Mouse (Mus musculus) left cerebral cortex, postnatal 10 days (tissue): Measurements from ENCODE around the gene Map7d1. TPM values are rescaled to one million over a fixed set of nuclear protein-coding genes. Genes with fewer than 3 reads are reported as not detected.

Source experiments
- total RNA-seq, 2 experiments: library from RNA; stranded (reverse); gene quantifications; 2 replicates each; pipeline ENCODE4 v1.2.3; 2021

The Map7d1 gene
- total RNA-seq, 2 experiments from 2014 or later = 218 to 226 TPM

Other genes starting within 250 kb of the Map7d1 start
- 1 to 10 TPM; 3.0 to 3.2 TPM for gene Csf3r, start 231.8 kb downstream of the Map7d1 start, total RNA-seq
- gene Mrps15, start 209.4 kb downstream of the Map7d1 start, total RNA-seq = 10 to 100 TPM; 52.8 to 54.8 TPM
- gene Oscp1, start 197.8 kb downstream of the Map7d1 start, total RNA-seq = 10 to 100 TPM; 54.4 to 57.0 TPM
- gene Lsm10, start 159.7 kb downstream of the Map7d1 start, total RNA-seq = 10 to 100 TPM; 16.2 to 16.8 TPM
- 10 to 100 TPM; 18.6 to 25.9 TPM for gene Stk40, start 152.4 kb downstream of the Map7d1 start, total RNA-seq
- 1 to 10 TPM; 6.8 to 8.0 TPM for gene Eva1b, start 108.6 kb downstream of the Map7d1 start, total RNA-seq
- 1 to 10 TPM; 1.3 to 1.7 TPM for gene Sh3d21, start 92.9 kb downstream of the Map7d1 start, total RNA-seq
- 100 to 1,000 TPM; 131 to 139 TPM for gene Thrap3, start 53.6 kb downstream of the Map7d1 start, total RNA-seq
- 10 to 100 TPM; 89.7 to 99.2 TPM for gene Trappc3, start 6.0 kb upstream of the Map7d1 start, total RNA-seq
- gene Col8a2, start 30.4 kb upstream of the Map7d1 start, total RNA-seq = 1 to 10 TPM in 1 of 2 experiments, under 1 TPM in 1; 0.92 to 1.0 TPM
- 10 to 100 TPM; 25.1 to 29.6 TPM for gene Adprhl2, start 65.4 kb upstream of the Map7d1 start, total RNA-seq
- 1 to 10 TPM; 2.2 to 2.5 TPM for gene Tekt2, start 69.3 kb upstream of the Map7d1 start, total RNA-seq
- 10 to 100 TPM; 23.0 to 23.5 TPM for gene Ago3, start 173.2 kb upstream of the Map7d1 start, total RNA-seq
- gene Ago1, start 212.2 kb upstream of the Map7d1 start, total RNA-seq = 10 to 100 TPM; 62.4 to 65.3 TPM